Mouse (Mus musculus): ENCODE results near the gene Acsf3.
A peak's percentile ranks its signal among the peaks of the same experiment; 100 is the strongest.

Acsf3 gene

DNA sequence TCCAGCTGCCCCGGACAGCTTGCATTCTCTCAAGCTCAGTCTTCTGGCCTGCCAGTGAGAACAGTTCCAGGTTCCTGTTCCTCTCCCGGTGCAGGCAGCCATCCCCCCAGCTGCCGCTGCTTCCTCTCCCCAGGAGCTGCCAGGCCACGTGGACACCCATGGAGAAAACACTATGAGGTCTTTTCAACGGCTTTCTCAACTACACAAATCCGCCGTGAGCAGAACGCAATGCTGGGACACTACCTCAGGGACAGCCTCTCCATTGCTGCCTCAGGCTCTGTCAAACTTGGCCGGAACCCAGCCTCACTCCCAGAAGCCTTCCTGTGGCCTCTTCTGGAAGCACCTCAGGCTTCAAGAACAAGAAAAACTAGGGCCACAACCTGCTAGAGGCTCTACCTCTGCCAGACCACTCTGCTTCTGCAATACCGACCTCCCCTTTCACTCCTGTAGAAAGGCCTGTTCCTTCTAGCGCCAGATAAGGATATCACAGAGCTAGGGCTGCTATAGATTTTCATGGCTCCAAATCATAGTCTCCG lies 12.5 kb upstream of the Acsf3 start:
- no peak for DNase-seq (ENCODE audit: low spot score)

DNA sequence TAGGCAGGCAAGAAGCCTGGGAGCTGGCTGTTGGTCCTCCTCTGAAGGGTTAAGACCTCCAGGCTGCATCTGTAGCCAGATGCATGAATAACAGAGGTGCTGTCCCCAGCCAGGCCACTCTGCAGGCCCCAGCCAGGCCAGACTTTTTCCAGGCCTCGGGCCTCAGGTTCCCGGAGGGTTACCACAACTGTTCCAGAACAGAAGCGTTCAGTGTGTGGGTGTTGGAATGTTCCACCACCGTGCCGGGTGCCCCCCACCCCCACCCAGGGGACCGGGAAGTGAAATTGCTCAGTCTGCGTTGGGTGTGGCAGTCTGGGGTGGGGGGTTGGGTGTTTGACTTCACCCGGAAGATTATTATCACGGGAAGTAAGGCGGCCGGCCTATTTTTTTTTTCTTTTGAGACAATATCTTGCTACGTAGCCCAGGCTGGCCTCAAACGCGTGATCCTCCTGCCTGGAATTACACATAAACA lies 12.0 kb upstream of the Acsf3 start:
- DNase-seq (ENCODE audit: low spot score): no peak

DNA sequence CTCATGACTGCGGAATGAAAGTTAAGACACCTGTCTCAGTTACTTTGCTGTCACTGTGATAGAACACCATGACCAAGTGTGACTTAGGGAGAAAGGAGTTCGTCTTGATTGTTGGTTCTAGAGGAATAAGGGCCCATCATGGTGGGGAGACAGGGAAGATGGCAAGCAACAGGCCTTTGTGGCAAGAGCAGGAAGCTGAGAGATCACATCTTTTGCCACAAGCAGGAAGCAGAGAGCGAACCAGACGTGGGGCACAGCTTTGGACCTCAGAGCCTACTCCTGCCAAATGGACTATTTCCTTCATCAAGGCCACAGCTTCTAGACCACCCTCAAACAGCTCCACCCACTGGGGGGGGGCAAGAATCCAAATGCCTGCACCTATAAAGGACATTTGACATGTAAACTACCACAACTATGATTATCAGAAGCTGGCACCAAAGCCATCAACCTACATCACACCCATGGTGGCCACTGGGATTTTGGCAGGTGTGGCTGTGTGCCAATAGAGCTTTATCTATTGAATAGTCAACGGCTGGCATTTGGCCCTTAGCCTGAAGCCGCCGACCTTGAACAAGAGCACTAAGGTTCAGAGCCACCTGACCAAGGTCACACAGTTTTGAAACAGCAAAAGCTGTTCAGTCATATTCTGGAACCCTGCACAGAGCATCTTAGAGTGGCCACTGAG lies 10.4 kb upstream of the Acsf3 start:
- no peak for DNase-seq (ENCODE audit: low spot score)

DNA sequence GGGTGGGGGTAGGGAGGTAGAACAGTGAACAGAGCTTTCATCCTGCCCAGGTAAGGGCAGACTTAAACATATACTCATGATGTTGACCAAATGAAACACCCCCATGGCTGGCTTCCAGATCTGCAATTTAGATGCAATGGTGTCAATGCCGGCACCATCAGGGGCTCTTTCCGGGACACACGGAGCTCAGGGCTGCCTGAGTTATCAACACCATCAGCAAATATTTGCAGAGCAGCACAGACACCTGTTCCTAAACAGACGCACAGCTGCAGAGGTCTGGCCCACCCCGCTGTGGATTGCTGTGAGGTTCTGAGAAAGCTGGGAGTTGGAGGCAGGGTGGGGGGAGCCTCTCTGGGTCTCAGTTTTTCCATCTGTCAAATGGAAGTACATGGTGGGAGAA lies 9.1 kb upstream of the Acsf3 start:
- no peak for DNase-seq (ENCODE audit: low spot score)

DNA sequence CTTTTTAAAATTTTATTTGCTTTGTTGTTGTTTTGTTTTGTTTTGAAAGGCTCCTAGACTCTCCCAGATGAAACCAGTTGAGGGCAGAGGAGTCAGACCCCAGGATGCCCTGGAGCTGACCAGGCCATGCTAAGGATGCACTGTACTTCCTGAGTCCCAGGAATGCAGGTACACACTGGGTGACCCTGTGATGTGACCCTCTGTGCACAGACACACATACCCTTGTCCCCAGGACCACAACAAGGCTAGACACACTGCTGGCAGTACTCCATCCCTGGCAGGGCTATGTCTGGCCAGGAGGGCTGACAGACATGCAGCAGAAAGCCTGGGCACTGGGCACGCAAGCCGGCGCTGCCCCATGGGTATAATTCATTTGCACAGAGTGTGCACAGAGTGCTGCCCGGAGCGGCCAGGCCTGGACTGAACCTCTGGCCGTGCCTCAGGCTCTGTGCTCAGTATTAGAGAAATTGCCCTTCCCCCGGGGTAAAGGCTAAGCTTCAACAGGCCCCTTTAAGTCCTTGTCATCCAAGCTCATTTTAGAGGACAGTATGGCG lies 8.6 kb upstream of the Acsf3 start:
- peak; percentile 22 for DNase-seq (ENCODE audit: low spot score)

DNA sequence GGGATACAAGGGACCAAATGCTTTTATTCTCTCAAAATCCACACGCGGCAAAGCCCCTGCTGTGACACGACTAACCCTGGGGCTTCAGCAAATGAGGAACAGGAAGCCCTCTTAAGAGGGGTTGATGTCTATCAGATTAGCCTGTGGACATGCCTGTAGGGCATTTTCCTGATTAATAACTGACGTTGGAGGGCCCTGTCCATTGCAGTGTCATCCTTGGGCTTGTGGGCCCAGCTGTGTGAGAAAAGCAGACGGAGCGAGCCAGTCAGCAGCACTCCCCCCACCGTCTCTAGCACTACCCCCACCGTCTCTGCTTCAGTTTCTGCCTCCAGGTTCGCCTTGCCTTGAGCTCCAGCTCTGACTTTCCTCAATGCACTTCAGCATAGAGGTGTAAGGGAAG lies 8.1 kb upstream of the Acsf3 start:
- DNase-seq (ENCODE audit: low spot score): no peak

DNA sequence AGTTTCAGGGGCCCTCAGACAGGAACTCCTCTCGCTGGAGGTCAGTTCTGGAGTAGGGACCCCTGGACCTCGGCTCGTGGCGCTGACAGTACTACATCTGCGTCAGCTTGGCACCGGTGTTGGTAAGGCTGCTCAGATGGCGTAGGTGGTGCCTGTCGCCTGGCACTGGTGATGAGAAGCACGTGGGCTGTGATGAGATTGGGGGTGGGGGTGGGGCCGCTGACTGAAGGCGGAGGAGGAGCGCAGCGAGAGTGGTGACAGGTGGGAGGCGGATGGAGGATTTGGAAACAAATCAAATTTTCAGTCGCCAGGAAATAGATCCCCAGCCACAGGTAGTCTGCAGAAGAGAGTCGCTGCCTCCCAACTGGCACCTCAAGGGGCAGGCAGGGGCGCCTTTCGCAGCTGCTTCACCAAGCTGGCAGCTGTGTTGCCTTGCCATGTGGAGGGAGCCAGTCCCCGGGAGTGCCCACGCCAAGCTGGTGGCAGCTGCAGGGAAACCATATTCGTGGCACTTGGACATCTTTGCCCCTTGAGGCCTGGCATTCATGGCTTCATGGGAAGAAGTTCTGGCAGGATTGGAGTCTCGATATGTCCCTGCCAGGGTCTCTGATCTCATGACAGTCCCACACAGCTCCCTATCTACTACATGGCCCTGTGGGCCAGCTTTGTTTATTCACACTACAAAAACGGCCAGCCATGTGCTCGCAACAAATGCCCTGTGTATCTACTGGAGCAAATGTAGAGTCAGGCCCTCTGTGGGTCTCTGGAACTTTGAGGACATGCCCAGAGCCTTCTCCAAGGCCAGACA lies 5.8 kb upstream of the Acsf3 start:
- no peak for DNase-seq (ENCODE audit: low spot score)

DNA sequence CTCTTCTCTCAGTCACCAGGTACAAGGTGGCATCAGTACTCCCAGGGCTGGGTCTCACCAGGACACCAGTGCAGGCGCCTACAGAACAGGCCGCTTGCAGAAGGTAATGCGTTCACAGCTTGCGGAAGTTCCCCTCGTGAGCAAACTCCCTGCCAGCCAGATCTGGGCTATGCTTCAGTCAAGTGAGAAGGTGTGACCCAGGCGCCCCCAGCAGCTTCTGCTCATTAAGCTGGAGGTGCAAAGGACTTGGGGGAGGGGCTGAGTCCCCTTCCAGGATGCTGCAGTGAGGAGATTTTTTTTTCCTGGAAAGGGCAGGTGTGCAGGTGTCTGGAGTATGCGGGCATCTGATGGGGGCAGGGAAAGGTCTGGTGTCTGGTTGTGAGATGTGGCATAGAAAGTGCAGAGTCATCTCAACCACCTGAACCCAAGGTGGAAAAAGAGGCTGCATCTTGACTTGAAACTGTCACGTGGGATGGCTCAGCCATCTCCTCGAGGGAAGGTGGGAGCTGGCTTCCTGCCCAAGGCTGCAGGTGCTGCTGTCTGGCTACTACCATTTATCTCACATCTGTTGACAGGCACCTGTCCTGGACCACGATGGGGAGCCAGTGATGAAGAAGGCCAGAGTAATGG lies 2.7 kb upstream of the Acsf3 start:
- no peak for DNase-seq (ENCODE audit: low spot score)

DNA sequence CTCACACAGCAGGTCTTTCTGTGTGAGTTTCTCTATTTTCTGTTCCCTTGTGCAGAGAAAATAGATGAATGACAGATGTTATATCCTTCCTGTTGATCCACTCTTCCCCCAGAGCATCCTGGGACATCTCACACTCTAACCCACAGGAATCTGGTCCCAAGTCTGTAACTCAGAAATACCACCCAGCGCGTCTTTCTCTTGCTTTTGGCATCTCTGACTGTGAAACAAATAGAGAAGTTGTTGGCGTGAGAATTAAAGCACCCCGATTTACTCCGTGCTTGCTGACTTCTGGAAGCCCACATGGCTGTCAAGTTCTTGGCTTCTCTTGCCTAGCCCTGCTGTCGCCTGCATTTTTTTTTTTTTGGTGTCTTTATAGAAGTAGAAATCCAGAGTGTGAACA lies 2.4 kb downstream of the Acsf3 start:
- DNase-seq (ENCODE audit: low spot score): no peak

DNA sequence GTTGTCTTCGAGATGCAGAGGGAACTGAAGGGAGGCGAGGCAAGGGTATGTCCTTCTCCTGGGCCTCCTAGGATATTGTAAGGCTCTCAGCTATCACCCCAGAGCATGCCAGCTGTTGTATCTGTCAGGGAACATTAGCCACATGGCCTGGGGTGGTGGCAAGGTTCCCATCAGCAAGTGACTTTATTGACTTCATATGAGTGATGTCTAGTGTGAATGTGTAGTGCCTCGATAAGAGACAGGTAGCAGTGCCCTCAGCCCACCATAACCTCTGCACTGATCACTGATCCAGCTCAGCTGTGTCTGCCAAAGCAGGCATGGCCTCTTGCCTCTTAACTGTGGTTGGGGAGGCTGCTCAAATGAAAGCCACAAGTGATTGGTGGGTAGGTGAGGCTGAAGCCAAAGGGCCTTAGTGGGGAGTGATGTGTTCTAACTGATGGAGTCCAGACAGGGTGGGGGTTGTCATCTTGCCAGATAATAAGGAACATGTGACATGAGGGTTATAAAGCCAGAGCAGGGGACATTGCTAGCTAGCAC lies 3.5 kb downstream of the Acsf3 start:
- no peak for DNase-seq (ENCODE audit: low spot score)

DNA sequence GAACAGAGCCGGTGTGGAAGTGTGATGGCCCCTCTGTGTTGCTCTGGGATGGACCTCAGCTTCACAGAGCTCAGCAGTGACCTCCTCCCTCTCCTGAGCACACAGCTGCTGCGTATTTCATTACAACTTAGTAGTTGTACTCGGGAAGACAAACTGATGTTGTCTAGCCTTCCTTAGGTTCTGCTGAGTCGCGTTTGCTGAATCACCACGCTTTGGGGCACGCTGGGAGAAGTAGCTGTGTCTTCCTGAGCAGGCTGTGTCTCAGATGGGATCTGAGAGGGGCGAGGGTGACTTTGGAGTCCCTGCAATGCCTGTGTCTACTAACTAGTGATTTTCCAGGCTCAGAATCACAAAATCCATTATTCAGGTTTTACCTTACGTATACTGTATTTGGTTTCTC lies 4.0 kb downstream of the Acsf3 start:
- DNase-seq (ENCODE audit: low spot score): no peak

DNA sequence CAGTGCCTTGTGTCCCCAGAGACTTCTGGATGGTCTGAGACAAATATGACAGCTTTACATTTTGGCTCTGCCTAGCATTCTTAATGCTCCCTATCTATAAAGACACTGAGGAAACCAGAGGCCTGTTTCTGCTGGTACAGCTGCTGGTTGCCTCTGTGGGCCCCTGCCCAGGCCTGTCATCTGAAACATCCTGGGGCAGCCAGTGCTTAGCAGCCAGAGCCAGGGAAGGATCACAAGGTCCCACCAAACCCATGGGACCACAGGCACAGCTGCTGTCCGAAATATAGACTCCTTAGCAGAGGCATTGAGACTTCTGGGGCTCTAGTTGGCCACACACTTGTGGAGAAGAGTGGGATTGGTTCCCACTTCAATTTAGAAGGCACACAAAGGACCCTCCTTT lies 9.5 kb downstream of the Acsf3 start:
- DNase-seq (ENCODE audit: low spot score): no peak

DNA sequence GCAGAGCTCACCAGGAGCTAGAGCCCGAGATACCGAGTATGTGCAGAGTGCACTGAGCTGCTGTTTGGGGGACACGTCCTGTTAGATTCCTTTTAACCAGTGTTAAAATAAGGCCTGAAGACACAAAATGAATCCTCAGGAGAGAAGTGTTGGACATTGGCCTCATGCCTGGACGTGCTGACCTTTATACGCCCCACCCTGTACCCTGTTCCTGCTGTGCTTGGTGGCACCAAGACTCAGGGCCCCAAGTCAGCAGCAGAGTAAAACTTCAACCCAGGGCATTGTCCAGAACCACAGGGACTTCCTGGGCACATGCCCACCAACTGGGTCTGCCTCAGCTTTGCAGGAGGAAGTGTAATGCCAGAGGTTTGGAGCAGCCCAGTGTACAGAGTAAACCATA lies 14.5 kb downstream of the Acsf3 start:
- no peak for DNase-seq (ENCODE audit: low spot score)

DNA sequence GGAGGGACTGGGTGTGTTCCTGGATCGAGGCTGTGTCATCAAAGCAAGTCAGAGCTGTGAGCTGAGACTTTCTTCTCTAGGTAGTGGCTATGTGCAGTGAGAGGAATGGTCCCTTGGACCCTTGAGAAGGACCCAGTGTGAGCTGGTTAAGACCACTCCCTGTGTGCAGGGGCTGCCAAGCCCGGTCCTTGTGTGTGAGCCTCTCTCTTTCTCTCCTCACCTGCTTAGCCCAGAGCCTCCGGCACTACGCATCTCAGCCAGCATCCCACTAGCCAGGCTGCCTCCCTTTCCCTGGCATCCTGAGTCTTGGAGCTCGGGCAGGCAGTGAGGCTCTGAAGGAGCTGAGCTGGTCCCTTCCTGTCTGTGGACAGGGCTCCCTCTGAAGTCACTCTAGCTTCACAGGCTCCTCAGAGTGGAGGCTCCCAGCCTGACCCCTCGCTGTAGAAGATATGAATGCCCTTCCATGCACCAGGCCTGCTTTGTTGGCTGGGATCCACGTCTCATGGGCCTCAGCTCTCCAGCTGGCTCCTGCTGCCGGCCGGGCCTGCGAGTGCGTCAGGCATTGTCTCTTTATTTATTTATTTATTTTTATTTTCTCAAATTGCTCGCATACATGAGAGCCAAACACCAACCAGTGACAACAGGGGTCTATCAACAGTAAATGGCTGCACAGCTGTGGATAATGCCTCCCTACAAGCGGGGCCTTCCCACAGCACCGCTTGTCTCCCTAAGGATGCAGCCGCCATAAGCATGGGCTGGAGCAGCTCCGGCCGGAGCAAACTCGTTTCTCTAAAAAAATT lies 18.3 kb downstream of the Acsf3 start:
- peak; percentile 22 for DNase-seq (ENCODE audit: low spot score)

DNA sequence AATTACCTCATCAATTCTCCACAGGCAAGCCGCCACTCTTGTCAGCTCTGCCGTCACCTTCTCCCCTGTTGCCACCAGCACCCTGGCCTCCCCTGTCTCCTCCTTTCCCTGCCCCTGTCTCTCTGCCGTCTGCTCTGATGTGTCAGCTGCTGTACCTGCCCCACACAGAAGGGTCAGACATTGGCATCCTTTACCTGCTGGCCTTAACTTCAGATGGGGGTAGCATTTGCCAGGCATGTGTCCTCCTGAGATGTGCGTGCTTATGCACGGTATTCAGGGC lies 18.8 kb downstream of the Acsf3 start:
- no peak for DNase-seq (ENCODE audit: low spot score)

DNA sequence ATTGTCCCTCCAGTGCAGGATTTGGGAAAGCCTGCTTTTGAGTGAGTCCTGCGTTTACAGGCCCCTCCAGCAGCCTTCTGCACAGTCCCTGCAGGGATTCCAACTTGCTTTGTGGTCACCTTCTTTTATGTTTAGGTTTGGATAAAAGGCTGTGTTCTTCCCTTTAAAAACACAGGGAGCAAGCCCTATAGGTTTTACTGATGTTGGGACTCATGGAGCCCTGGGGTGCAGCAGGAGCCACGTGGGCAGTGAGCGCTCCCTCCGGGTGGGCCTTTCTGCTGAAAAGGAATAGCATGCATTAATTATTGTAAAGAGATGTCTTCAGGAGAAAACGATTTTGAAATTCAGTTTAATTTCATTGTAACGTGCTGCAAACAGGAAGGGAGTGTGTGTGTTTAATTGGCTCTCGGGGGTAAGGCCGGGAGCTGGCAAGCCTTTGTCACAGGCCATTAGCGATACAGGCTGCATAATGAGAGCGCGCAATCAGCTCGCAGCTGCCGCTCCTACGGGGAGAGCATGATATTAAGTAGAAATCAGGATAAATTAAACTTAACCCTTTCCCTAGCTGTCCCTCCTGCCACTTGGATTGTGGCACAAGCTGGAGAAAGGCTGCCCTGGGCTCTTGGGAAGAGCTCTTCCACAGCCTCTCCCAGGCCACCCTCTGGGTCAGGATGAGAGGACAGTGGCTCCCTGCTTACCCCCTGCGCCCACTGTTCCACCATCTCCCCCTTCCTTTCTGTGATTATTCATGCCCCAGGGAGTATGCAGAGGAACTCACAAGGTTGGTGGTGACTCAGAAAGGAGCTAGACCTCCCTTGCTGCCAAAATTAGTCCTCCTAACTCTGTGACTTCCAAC lies 28.8 kb downstream of the Acsf3 start:
- DNase-seq (ENCODE audit: low spot score): no peak

DNA sequence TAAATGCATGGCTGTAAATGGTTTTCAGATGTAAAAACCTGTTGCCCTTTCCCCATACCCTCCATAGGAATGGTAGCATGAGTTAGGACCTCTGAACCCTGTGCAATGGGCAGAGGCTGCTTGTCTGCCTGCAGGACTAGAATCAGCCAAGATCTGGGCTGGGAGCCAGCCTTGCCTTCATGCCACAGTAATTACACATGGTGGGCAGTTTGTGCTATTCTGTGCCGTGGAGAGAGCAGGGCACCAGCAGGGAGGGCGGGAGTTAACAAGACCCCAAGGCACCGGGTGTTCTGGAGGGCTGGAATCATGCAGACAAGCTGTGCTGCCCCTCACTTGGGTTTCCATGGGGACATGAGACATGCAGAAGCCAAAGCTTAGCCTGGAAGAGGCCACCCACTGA lies 30.1 kb downstream of the Acsf3 start:
- no peak for DNase-seq (ENCODE audit: low spot score)

DNA sequence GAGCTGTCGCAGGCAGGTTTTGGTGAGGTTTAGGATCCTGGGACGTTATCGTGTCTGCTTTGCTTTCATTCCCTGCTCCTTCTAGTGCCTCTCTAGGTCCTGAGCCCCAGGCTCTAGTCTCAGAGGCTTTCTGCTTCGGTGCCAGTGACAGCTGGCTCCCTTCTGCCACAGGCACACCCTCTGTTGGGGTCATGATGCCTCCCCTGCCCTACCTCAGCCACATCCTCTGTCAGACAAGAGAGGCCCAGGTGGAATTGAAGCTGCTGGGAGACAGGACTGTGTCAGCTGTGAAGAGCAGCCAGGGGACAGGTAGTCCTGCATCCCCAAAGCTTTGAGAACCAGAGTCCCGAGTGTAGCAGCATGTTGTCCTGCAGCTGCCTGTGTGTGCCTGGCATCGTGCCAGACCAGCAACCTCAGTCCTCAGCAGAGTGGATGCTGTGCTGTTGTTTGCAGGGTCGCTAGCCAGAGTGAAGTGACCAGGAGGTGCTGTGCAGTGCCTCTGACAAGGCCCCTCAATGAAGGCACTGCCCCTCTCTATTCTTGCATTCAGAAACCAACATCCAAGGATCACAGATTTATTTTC lies 31.8 kb downstream of the Acsf3 start:
- no peak for DNase-seq (ENCODE audit: low spot score)

DNA sequence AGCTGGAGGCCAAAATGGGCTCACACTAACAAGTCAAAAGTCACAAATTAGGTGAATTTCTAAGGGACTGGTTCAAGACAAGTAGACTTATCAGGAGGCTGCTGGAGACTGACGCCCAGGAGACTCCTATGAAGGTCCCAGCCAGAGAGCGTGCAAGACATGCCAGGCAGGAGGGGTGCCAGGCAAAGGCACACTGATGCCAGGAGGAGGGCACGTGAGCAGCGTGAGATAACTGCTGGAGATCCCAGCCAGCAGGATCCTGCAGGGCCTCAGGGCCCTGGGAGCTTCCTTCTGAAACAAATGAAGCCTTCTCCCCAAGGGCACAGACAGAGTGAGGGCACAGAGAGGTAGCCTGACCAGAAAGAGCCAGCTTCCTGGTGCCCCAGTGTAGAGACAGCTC lies 32.6 kb downstream of the Acsf3 start:
- DNase-seq (ENCODE audit: low spot score): no peak

DNA sequence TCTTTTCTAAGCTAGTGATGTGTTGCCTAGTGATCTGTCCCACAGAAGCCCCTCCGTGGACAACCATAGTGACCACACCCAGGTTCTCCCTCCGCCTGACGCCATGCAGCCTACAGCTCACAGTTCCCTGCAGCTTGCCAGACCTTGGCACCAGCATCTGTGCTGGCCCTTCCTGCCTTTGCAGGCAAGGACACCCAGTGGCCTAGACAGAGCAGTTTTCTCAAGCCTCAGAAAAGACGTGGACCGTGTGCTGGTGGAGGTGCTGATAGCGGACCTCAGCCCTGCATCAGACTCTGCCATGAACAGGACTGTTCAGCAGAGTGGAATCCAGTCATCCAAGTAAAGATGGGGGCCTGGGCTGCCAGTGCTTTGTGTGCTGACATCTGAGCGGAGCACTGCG lies 35.1 kb downstream of the Acsf3 start:
- DNase-seq (ENCODE audit: low spot score): no peak
